Mouse (Mus musculus): ENCODE results near the gene Gm20696.

The Gm20696 gene

GRCm38 (mm10) chr6:99335174-99335830, 331.3 kb downstream of the Gm20696 start:
- DNase-seq (ENCODE audit: low spot score in 2 of 2): no peak

- no peak for DNase-seq (ENCODE audit: low spot score in 2 of 2)
Measured at GRCm38 (mm10) chr6:99334255-99334654, 332.3 kb downstream of the Gm20696 start.

GRCm38 (mm10) chr6:99333127-99333526, 333.5 kb downstream of the Gm20696 start:
- no peak for DNase-seq (ENCODE audit: low spot score in 2 of 2)

- DNase-seq (ENCODE audit: low spot score in 2 of 2): no peak
Measured at GRCm38 (mm10) chr6:99330169-99330568, 336.4 kb downstream of the Gm20696 start.

GRCm38 (mm10) chr6:99328634-99329033, 338.0 kb downstream of the Gm20696 start:
- no peak for DNase-seq (ENCODE audit: low spot score in 2 of 2)

GRCm38 (mm10) chr6:99328146-99328545, 338.5 kb downstream of the Gm20696 start:
- DNase-seq (ENCODE audit: low spot score in 2 of 2): no peak

- DNase-seq (ENCODE audit: low spot score in 2 of 2): no peak
Measured at GRCm38 (mm10) chr6:99327721-99328120, 338.9 kb downstream of the Gm20696 start.

- no peak for DNase-seq (ENCODE audit: low spot score in 2 of 2)
Measured at GRCm38 (mm10) chr6:99325881-99326280, 340.7 kb downstream of the Gm20696 start.

GRCm38 (mm10) chr6:99325461-99325860, 341.1 kb downstream of the Gm20696 start:
- no peak for DNase-seq (ENCODE audit: low spot score in 2 of 2)

GRCm38 (mm10) chr6:99322132-99322904, 344.3 kb downstream of the Gm20696 start:
- no peak for DNase-seq (ENCODE audit: low spot score in 2 of 2)

- no peak for DNase-seq (ENCODE audit: low spot score in 2 of 2)
Measured at GRCm38 (mm10) chr6:99320444-99320843, 346.2 kb downstream of the Gm20696 start.

GRCm38 (mm10) chr6:99319415-99320405, 346.9 kb downstream of the Gm20696 start:
- no peak for DNase-seq (ENCODE audit: low spot score in 2 of 2)

- DNase-seq (ENCODE audit: low spot score in 2 of 2): no peak
Measured at GRCm38 (mm10) chr6:99314746-99315145, 351.9 kb downstream of the Gm20696 start.

- no peak for DNase-seq (ENCODE audit: low spot score in 2 of 2)
Measured at GRCm38 (mm10) chr6:99310529-99310928, 356.1 kb downstream of the Gm20696 start.

GRCm38 (mm10) chr6:99310171-99310500, 356.5 kb downstream of the Gm20696 start:
- DNase-seq (ENCODE audit: low spot score in 2 of 2): no peak

- DNase-seq (ENCODE audit: low spot score in 2 of 2): no peak
Measured at GRCm38 (mm10) chr6:99309466-99310170, 357.0 kb downstream of the Gm20696 start.

- no peak for DNase-seq (ENCODE audit: low spot score in 2 of 2)
Measured at GRCm38 (mm10) chr6:99305751-99306150, 360.8 kb downstream of the Gm20696 start.

- DNase-seq (ENCODE audit: low spot score in 2 of 2): no peak
Measured at GRCm38 (mm10) chr6:99305236-99305635, 361.4 kb downstream of the Gm20696 start.

GRCm38 (mm10) chr6:99302662-99303435, 363.7 kb downstream of the Gm20696 start:
- DNase-seq (ENCODE audit: low spot score in 2 of 2): no peak

GRCm38 (mm10) chr6:99301923-99302322, 364.7 kb downstream of the Gm20696 start:
- DNase-seq (ENCODE audit: low spot score in 2 of 2): no peak

- DNase-seq (ENCODE audit: low spot score in 2 of 2): no peak
Measured at GRCm38 (mm10) chr6:99300235-99300634, 366.4 kb downstream of the Gm20696 start.
